Mouse (Mus musculus) embryonic facial prominence, embryonic 11.5 days (tissue): Measurements from ENCODE around the gene Prr14. TPM values are rescaled to one million over a fixed set of nuclear protein-coding genes. Genes with fewer than 3 reads are reported as not detected.

ENCODE experiments used
- ATAC-seq: fragments of 200-750 bp; cut with Nextera tagmentation; replicated peaks from 2 replicates; pipeline ENCODE4 v1.8.0; 2017; ENCODE audit warnings: low read depth; ENCODE audit not compliant: insufficient number of reproducible peaks, low FRiP score, low TSS enrichment
- DNase-seq: peaks from one replicate; pipeline ENCODE4 v3.0.0-alpha.2; 2015; ENCODE audit warnings: low spot score
- H3K27ac ChIP-seq: fragments of 300-500 bp; sonication (generic); replicated peaks from 2 replicates; pipeline ENCODE4 v1.5.1; 2014; ENCODE audit warnings: mild to moderate bottlenecking, low read depth, low read length, control low read depth
- H3K27me3 ChIP-seq: fragments of 300-500 bp; sonication (generic); 2 replicates; pipeline ENCODE4 v1.6.1; 2014; ENCODE audit warnings: mild to moderate bottlenecking, low read length, moderate library complexity, mixed read lengths; ENCODE audit not compliant: control insufficient read depth, insufficient read depth
- H3K36me3 ChIP-seq: fragments of 300-500 bp; sonication (generic); replicated peaks from 2 replicates; pipeline ENCODE4 v1.6.1; 2014; ENCODE audit warnings: low read depth, mild to moderate bottlenecking, low read length, moderate library complexity, mixed read lengths; ENCODE audit not compliant: control insufficient read depth, insufficient read depth
- H3K4me1 ChIP-seq: fragments of 300-500 bp; sonication (generic); 2 replicates; pipeline ENCODE4 v1.6.1; 2014; ENCODE audit warnings: low read length, mixed read lengths; ENCODE audit not compliant: control insufficient read depth, insufficient read depth
- H3K4me2 ChIP-seq: fragments of 300-500 bp; sonication (generic); 2 replicates; pipeline ENCODE4 v1.6.1; 2014; ENCODE audit warnings: low read depth, mild to moderate bottlenecking, control low read depth, low read length, moderate library complexity
- H3K4me3 ChIP-seq: fragments of 300-500 bp; sonication (generic); 2 replicates; pipeline ENCODE4 v1.5.1; 2014; ENCODE audit warnings: low read depth, low read length, control low read depth
- H3K9ac ChIP-seq: fragments of 300-500 bp; sonication (generic); replicated peaks from 2 replicates; pipeline ENCODE4 v1.6.1; 2014; ENCODE audit warnings: mild to moderate bottlenecking, control low read depth, low read length
- H3K9me3 ChIP-seq: fragments of 300-500 bp; sonication (generic); replicated peaks from 2 replicates; pipeline ENCODE4 v1.6.1; 2016; ENCODE audit warnings: mild to moderate bottlenecking, low read length, inconsistent platforms, mixed read lengths; ENCODE audit not compliant: control insufficient read depth
- WGBS: fragments of 180-500 bp; shearing (Covaris S2); extraction: QIAGEN DNeasy Blood & Tissue Kit; methylation state at CpG from one replicate; pipeline ENCODE4 v1.1.7; 2014; 5-methylcytosine and 5-hydroxymethylcytosine counted together
- microRNA-seq: library from miRNA; unstranded; fragments of <30 nt; microRNA quantifications from one replicate; pipeline ENCODE4, GENCODE M21; 2016; ENCODE audit warnings: borderline number of aligned reads
- polyA plus RNA-seq: library from polyadenylated mRNA; unstranded; fragments of >200 nt; fragmentation: Nextera tagmentation; extraction: Ambion mirVana; gene quantifications from 2 replicates; pipeline ENCODE4 v1.2.1, GENCODE M21; 2014

Gene Prr14
- polyA plus RNA-seq, 1 experiment from 2014 or later: 54.8 TPM

- Histone ChIP-seq H3K4me1 (no peaks in the 10 kb centered on the region), H3K4me2 (no peak overlapping the region), H3K27me3 (no peaks in the 10 kb centered on the region), H3K36me3 (peaks cover 2% of the 10 kb centered on the region), H3K4me3 (no peak overlapping the region), H3K27ac (no peak overlapping the region), H3K9me3 (no peaks in the 10 kb centered on the region), H3K9ac (no peak overlapping the region)
- no peak for DNase-seq
- WGBS: 92% methylated on average over 6 of the region's 7 CpGs
- no peak for ATAC-seq
These were observed 56.9 kb downstream of the Prr14 start for GRCm38 (mm10) chr7:127516344-127516743.

- Histone ChIP-seq H3K36me3 (peaks cover 12% of the 10 kb centered on the region), H3K4me2 (no peak within 1 kb of the TSS), H3K9ac (no peak within 1 kb of the TSS), H3K4me1 (no peaks in the 10 kb centered on the region), H3K27ac (no peak within 1 kb of the TSS), H3K4me3 (no peak within 1 kb of the TSS), H3K27me3 (no peaks in the 10 kb centered on the region), H3K9me3 (no peaks in the 10 kb centered on the region)
- ATAC-seq: no peak
- no peak for DNase-seq
- 98% methylated on average over 3 of the region's 3 CpGs for WGBS
These were observed 59.9 kb downstream of the Prr14 start, which contains the start of gene Gm42715 for GRCm38 (mm10) chr7:127519284-127519683. TSS of gene Gm42715 (plus strand) at chr7:127519584.

Small RNAs within 50 kb of the gene (microRNA-seq; reads per million reads assigned to microRNA genes)
- not detected for gene Gm47278
- not detected for gene Mir7060

Other genes starting within 250 kb of the Prr14 start
- 20.9 and 22.5 TPM in 2 replicates for gene Zfp553, start 226.6 kb upstream of the Prr14 start, polyA plus RNA-seq
- gene Sept1, start 226.5 kb upstream of the Prr14 start, polyA plus RNA-seq: 21.0 and 24.6 TPM in 2 replicates
- gene Zfp771, start 215.3 kb upstream of the Prr14 start, polyA plus RNA-seq: 63.2 and 65.3 TPM in 2 replicates
- 253 and 266 TPM in 2 replicates for gene Dctpp1, start 198.9 kb upstream of the Prr14 start, polyA plus RNA-seq
- 92.4 and 102 TPM in 2 replicates for gene Sephs2, start 185.6 kb upstream of the Prr14 start, polyA plus RNA-seq
- 0.59 and 1.2 TPM in 2 replicates for gene Itgal, start 163.4 kb upstream of the Prr14 start, polyA plus RNA-seq
- gene Zfp768, start 114.0 kb upstream of the Prr14 start, polyA plus RNA-seq: 6.1 and 6.4 TPM in 2 replicates
- gene Zfp747, start 83.6 kb upstream of the Prr14 start, polyA plus RNA-seq: 5.6 and 7.8 TPM in 2 replicates
- 6.7 and 7.1 TPM in 2 replicates for gene 9130019O22Rik, start 72.4 kb upstream of the Prr14 start, polyA plus RNA-seq
- gene E430018J23Rik, start 66.0 kb upstream of the Prr14 start, polyA plus RNA-seq: 6.1 TPM in 2 replicates
- gene Zfp764, start 52.8 kb upstream of the Prr14 start, polyA plus RNA-seq: 7.9 and 8.2 TPM in 2 replicates
- 27.3 and 29.8 TPM in 2 replicates for gene Zfp688, start 37.5 kb upstream of the Prr14 start, polyA plus RNA-seq
- gene Zfp689, start 10.5 kb upstream of the Prr14 start, polyA plus RNA-seq: 11.7 and 12.4 TPM in 2 replicates
- 8.9 and 10.2 TPM in 2 replicates for gene Fbrs, start 19.6 kb downstream of the Prr14 start, polyA plus RNA-seq
- gene Srcap, start 52.4 kb downstream of the Prr14 start, polyA plus RNA-seq: 41.9 and 47.5 TPM in 2 replicates
- 16.1 and 16.3 TPM in 2 replicates for gene Gm42715, start 60.0 kb downstream of the Prr14 start, polyA plus RNA-seq
- 4.8 and 5.7 TPM in 2 replicates for gene Tmem265, start 101.8 kb downstream of the Prr14 start, polyA plus RNA-seq
- 42.9 and 45.8 TPM in 2 replicates for gene Phkg2, start 113.7 kb downstream of the Prr14 start, polyA plus RNA-seq
- 13.6 and 14.1 TPM in 2 replicates for gene Ccdc189, start 129.0 kb downstream of the Prr14 start, polyA plus RNA-seq
- 31.7 and 31.8 TPM in 2 replicates for gene Rnf40, start 129.2 kb downstream of the Prr14 start, polyA plus RNA-seq
- gene Zfp629, start 156.2 kb downstream of the Prr14 start, polyA plus RNA-seq: 27.3 and 27.5 TPM in 2 replicates
- gene Bcl7c, start 249.3 kb downstream of the Prr14 start, polyA plus RNA-seq: 84.9 and 86.6 TPM in 2 replicates